Mouse (Mus musculus) heart, adult 18-20 months (tissue): ENCODE results near the gene Wdr4. TPM values are rescaled to one million over a fixed set of nuclear protein-coding genes. Genes with fewer than 3 reads are reported as not detected.

ENCODE experiments used
- DNase-seq, 2 experiments: peaks; one replicate each; pipeline ENCODE4 v3.0.0; 2021 to 2022; ENCODE audit warnings: mixed read lengths in 1 of 2
- total RNA-seq, 2 experiments: library from RNA; stranded (reverse); gene quantifications; 2 replicates each; pipeline ENCODE4 v1.2.3; 2021

The Wdr4 gene
- total RNA-seq, 2 experiments from 2014 or later, result 5.8 to 6.5 TPM

DNA sequence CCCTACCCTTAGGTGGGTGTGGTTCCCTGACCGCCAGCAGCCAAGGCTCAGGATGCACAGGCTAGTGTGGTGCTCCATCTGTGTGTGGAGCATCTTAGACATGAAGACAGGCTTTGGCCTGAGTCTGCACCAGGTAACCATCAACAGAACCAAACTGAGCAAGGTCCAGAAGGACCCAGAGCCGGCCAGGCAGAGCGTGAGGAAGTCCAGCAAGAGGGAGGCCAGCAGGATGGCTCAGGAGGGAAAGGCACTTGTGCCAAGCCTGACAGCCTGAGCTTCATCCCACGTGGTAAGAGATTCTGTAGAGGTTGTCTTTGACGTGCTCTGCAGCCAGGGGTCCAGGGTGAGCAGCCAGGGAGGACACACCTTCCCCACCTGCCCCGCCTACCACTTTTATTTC is 22.1 kb downstream of the Wdr4 start:
- no peak for DNase-seq

DNA sequence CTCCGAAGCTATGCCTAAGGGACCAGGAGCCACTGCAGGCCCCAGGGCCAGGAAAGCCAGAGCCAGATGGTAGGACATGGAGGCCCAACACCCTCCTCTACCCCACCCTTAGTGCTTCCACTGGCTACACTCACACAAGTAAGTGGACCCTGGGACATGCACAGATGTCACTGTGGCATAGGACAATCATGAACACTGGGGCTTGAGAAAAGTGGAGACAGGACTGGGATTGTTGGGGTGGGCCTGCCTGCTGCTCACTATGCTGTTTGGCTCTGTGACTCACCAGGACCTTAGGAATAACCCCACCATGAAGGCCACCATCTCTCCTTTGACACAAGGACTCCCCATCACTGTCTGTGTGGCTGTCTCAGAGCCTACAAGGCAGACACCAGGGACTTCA is 24.8 kb downstream of the Wdr4 start:
- DNase-seq, result no peak

DNA sequence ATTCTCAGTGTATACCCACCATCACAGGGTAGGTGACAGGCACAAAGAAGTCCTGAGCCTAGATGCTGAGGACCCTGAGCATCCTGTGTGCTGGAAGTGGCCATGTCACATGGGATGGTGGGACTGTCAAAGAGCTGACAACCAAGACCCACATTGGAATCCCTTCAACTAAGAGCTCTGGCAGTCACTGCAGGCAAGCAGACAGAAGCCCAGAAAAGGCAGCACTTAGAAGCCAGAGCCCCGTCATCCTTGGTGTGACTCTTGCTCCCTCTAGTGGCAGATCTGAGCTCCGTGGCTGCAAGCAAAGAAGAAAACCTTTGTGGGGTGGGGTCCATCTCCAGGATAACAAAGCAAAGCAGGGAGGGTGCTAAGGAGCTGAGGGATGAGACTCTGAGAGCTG is 27.4 kb downstream of the Wdr4 start:
- peak; percentile 73 to 88 for DNase-seq

DNA sequence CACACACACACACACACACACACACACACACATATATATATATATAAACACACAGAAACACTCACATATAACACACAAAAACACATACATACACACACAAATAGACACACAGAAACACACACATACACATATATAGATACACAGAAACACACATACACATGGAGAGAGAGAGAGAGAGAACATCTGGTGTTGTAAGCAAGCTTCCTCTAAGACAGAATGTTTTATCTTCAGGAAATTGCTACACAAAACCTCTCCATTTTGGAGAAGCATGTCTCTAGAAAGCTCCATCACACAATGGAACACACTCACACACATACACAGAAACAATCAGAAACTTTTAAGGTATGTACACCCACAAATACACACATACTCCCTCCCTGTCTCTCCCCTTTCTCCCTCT is 28.4 kb downstream of the Wdr4 start:
- no peak for DNase-seq

DNA sequence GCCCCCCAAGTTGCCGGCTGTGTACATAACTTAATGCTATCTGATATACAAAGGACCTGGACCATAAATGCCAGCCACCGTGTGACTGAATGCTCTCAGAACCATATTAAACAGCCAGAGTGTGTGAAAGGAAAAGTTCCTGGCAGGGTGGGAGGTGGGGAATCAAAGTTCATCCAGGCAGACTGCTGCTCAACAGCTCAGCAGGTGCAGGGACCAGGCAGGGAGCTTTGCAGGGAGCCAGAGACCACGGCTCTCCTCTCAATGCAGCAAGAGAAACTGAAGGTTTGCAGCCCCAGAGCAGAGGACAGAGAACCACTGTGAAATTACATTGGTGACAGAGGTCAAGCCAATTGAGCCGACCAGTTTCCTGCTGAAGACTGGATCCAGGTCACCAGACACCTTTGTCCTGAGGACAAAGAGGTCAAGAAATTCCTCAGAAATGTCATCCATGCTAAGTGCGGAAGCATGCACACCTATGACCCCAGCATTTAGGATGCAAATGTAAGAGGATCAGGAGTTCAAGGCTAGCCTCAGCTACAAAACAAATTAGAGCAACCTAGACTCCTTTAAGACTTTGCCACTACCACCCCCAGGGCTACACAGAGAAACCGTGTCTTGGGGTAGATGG is 32.2 kb downstream of the Wdr4 start:
- DNase-seq, result no peak

DNA sequence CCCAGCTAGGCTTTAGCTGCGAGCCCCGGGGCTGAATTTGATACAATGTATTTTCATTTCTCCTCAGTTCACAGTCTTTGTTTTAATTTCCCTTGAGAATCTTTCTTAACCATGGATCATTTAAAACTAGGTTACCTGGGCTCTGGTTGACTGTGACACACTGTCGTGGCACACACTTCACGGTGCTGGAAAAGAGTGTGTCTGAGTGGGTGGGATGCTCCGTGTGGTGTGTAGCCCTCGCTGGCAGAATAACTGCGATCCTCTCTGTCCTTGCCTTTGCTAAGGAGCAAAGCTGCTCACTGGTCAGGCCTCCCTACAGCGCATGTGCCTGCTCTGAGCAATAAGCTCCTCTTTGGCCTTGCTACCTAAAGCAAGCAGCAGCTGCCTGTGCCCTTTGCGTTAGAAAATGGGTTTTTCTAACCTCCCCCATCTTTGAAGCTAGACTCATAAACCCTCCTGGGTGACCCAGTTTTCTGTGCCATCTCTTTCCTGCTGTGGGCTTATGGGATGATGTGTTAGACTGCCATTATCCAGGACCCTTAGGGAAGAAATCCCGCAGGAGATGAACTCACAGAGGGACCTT is 33.1 kb downstream of the Wdr4 start:
- no peak for DNase-seq

DNA sequence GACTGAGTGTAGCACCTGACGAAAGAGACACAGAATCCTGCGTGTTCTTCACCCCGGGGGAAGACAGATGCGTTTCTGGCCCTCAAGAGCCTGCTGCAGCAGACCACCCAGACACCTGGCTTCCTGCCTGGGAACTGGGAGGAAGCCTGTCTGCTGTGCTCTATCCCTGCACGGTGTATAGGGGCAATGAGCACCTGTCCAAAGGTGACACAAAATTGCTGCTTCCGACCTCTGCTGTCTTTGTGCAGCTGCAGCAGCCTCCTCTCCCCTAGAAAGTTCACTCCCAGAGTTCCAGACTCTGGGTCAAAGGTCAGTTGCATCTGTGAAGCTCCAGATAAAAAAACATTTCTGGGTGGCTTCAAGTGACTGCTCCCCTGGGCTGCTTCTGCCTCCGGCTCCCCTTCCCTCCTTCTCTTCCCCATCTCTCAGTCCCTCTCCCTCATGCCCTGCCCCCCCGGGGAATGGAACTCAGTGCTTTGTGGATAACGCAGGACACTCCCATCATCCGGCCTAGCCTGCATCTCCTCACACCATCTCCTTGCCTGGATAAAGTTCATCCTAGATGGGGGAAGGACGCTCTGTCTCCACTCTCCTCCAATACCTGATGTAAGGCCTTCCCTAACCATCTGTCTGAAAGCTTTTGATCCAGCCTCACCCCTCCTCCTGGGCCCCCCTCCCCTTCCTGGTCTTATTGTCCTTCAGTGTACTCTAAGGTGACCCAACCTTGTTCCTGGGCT is 40.5 kb downstream of the Wdr4 start:
- DNase-seq, result no peak

DNA sequence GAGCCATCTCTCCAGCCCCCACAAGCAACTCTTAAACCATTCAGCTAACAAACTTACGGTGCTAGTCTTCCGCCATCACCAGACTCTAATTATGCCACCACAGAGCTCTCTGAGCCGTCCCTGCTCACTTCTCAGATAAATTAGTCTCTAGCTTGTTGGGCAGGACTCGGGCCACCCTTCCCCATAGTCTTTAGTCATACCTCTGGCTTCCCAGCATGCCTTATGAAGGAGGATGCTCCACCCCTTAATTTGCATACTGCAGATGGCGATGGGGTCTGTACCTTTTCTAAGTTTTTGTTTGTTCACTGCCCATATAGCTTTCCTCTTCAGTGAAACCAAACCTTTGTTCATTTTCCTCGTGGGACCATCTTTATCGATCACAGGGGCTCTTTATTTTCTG is 41.2 kb downstream of the Wdr4 start:
- DNase-seq, result no peak

DNA sequence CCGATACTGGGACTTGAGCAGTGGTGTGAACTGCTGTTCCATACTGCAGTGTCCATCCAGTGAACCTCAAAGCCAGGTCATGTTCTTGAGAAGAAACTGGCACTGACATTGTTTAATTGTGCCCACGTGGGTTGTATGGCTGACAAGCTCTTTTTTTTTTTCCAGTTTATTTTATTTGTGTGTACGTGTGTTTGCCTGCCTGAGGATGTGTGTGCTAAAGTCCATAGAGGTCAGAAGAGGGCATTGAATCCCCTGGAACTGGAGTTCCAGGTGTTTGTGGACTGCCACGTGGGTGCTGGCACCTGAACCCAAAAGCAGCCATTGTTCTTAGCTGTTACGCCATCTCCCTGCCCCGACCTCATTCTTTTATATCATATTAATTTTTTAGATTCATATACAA is 45.4 kb downstream of the Wdr4 start:
- no peak for DNase-seq

DNA sequence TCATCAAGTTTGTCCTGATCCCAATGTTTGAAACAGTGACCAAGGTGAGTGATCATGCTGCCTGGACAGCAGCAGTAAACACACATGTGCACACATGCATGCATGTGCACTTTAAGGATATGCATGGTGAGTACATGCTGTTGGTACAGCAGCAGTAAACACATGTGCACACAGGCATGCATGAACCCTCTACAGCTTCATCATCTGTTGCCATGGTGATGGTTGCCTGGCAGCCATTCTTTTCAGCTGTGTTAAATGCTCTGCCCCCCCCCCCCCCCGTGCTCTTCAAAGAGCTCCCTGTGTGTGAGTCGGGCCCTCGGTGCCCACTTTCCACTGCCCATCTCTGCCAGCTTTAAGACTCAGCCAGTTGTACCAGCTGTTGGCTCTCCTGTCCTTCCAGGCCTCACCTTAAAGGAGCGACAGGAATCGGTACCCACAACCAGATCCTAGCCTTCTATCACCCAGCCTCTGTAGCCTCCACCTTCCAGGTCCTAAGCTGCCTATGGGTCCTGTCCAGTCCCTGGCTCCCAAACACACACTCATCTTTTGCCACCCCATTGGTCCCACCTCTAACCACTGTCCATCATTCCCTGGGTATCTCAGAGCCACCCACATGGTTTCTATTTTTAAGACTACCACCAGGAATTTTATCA is 48.9 kb downstream of the Wdr4 start:
- no peak for DNase-seq

DNA sequence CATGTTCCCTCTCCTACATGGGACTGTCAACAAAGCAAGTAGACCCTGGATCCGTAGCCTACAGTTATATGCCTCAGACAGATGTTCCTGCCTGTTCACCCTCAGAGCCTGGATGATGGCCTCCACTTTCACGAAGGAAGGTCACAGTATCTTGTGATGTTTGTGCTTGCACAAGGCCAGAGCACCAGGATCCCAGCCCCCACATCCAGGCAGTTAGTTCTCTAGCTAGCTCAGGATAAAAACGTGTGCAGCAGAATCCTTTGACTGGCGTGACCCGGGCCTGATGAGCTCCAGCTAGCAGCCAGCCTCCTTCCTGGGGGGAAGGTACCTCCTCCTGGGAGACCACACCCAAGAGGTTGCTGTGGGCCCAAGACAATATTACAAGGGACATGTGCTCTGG is 51.3 kb downstream of the Wdr4 start:
- DNase-seq, result no peak

DNA sequence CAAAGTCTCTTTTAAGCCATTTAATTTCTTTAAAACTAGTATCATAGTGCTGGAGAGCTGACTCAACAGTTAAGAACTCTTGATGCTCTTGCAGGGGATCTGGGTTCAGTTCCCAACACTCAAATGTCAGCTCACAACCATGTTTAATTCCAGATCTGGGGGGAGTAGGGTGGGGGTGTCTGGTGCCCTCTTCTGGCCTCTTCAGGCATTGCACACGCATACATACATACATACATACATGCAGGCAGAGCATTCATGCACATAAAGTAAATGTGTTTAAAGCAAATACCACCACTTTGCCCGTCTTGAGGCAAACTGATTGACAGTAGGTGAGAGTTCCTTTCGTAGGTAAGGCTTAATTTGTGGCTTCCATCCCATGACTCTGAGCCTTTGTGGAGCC is 52.9 kb downstream of the Wdr4 start:
- DNase-seq, result no peak

DNA sequence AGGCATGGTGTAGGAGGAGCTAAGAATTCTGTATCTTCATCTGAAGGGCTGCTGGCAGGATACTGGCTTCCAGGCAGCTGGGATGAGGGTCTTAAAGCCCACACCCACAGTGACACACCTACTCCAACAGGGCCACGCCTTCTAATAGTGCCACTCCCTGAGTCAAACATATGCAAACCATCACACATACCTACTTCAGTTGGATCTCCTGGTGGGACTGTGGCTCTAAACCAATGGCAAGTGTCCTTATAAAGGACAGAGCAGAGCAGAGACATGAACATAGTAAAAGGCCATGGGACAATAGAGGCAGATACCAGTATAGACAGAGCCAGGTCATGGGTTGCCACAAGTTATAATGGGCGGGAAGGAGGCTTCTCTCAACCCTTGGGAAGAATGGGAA is 57.3 kb downstream of the Wdr4 start:
- DNase-seq, result no peak

DNA sequence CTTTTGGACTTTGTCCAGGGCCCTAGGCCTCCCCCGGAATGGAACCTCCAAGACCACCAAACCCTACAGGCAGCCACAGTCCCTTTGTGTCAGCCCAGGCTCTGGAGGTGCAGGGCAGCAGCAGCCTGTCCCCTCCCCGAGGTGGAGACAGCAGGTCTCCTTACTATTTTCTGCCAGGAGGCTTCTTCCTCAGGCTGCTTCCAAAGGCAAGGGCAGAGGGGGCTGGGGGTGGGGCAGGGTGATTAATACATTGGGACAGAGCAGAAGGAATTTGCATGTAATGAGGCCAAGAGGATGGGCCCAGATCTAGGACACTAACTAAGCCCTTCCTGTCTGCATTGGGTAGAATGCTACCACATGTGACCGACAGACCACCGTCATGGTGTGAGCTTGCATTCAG is 59.4 kb downstream of the Wdr4 start:
- DNase-seq, result no peak

DNA sequence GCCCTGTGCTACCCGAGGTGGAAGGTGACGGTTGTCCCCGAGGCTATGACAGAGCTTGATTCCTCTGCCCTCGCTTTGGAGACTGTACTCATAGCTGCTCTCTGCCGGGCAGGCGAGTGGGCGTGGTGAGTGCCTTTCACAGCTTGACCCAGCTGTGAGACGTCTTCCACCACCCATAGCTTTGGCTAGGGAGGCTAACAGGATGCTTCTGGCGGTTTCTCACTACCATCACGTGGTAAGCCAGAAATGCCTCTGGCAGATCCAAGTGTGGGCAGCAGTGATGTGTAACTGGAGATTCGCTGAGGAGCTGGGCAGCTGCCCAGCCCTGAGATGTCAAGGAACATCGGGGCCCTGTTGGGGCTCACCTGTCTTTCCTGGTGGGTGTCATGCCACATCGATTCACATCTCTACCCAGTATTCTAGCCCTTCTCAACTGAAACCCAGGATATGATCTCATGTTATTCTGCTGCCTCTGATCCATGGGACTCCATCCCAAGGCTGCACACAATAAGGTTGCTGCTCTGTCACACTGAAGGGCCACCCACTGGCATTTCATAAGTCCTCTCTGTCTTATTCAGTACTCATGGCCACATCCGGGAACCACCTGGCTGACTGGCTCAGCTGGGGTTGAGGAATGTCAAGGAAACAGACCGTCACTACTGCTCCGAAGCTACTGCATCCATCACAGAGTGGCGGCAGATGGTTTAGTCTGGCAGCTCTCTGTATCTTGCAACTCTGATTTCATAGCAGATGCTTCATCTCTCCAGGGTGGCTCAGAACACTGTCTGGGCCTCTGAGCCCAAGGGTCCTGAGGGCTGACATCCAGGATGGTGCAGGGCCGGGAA is 62.8 kb downstream of the Wdr4 start:
- DNase-seq, result peak; percentile 39 to 66

DNA sequence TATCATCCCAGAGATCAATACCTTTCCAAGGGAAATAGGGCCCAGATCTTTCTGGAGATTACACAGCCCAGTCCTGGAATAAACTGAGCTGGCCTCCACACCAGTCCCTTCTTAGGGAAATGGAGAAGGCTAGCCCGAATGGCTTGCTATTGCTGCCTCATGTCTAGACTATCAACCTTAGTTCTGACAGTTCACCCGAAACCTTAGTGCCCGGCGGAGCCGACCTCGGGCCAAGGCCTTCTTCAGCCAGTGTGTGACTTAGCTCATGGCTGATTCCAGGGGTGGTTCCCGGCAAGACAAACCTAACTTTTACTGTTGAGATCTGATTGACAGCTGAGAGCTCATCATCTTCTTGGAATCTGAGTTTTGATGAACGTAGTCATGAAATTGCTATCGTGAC is 65.7 kb downstream of the Wdr4 start:
- no peak for DNase-seq

DNA sequence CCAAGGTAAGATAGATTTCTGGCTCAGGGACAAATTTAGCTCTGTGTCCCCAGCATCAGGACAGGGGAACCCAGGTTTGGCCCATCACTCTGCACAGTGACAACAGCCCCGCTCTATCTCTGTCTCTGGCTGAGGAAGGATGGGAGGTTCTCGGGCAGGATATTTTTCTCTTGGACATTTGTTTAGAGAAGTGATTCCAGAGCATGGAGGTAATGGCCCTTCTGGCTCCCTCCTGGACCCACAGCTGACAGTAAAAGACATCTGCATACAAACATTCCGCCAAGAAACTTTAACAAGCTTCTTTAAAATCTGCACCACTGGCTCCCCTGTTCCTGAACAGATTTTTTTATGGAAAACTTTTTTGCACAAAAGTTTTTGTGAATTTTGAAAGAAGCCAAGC is 66.3 kb downstream of the Wdr4 start:
- DNase-seq, result peak; percentile 35 to 52

DNA sequence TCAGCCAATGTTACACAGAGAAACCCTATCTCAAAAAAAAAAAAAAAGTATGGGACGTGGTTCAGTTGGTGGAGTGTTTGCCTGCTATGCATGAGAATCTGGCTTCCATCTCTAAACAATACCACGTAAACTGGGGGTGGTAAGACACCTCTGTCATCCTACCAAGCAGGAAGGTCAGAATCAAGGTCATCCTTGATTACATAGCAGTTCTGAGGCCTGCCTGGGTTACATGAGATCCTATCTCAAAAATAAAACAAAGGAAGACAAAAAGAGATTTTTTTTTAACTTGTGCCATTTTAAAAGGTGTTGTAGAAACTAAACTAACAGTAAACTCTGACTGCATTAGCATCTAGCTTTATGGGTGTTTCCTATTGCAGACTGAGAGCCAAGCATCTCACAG is 67.0 kb downstream of the Wdr4 start:
- no peak for DNase-seq

DNA sequence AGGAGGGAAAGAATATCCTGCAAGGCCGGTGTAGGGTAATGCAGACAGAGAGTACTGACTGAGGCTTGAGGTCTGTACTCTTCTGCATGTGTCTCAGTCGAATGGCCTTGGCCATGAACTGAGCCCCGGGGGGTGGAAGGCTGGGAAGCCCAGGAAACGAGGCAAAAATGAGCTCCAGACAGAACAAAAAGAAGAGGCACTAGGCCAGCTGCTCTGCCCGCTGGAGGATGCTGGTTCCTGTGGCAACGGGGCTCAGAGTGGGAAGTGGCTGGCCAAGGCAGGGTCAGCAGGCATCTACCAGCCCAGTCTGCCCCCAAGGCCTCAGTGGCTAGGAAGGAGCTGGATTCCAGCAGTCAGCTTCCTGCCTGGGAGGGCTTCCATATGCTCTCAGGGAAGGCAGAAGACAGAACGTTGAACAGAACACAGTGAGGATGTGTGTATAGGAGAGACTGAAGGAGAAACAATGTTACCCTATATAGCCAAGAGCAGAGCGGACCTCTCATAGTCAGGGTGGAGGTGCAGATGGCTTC is 68.5 kb downstream of the Wdr4 start:
- DNase-seq, result no peak

DNA sequence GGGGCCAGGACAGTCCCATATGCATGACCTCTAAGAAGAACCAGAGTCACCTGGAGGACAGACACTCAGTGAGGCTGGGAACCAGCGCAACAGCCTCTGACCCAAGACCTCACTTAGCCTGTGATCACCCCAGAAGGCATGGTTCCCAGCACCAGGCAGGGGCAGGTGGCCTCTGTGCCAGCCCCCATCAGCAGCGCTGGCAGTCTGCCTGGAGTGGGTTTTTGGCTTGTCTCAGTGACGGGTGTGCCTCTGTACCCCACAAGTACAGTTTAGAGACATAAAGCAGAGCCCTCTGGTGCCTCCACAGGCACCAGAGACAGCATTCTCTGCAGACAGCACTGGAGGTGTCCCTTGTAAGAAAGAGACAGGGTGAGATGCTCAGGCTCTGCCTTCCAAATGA is 69.6 kb downstream of the Wdr4 start:
- no peak for DNase-seq

DNA sequence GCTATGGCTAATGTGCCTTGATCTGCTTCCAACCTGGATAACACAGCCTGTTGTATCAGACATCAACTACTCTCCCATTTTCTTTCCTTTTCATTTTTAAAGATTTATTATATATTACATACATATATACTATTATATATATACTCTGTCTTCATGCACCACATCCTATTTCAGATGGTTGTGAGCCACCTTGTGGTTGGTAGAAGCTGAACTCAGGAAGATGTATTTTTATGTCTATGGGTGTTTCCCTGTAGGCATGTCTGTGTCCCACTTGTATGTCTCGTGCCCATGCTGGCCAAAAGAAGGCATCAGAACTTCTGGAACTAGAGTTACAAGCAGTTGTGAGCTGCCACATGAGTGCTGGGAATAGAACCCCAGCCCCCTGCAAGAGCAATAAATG is 71.3 kb downstream of the Wdr4 start:
- DNase-seq, result no peak

DNA sequence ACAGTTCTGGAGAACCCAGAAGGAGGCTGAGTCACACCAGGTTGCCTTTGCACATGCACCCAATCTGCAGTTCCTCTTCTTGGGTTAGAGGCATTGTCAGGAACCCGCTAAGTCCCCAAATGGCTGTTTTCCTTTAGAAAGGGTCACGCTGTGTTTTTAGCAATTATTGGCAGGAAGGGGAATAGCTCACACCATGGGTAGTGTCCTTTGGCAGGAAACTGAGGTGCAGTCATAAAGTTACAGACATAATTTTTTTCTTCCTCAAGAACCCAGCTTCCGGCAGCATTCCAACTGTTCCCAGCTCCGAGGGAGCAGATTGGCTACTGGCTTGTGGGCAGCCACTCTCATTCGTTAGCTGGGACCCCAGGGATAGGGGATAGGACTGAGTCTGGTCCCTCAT is 72.0 kb downstream of the Wdr4 start:
- DNase-seq, result no peak
